Mouse (Mus musculus) forebrain, embryonic 10.5 days (tissue): ENCODE measurements around the gene Hoxc10. TPM values are rescaled to one million over a fixed set of nuclear protein-coding genes. Genes with fewer than 3 reads are reported as not detected.

ENCODE experiments used
- DNase-seq: peaks from one replicate; pipeline ENCODE4 v3.0.0-alpha.2; 2017; ENCODE audit warnings: low spot score; ENCODE audit errors: extremely low spot score
- H3K27ac ChIP-seq: fragments of 300-500 bp; sonication (generic); 2 replicates; pipeline ENCODE4 v1.5.1; 2016; ENCODE audit warnings: mild to moderate bottlenecking
- H3K27me3 ChIP-seq: fragments of 300-500 bp; sonication (generic); 2 replicates; pipeline ENCODE4 v1.6.1; 2016; ENCODE audit warnings: mild to moderate bottlenecking; ENCODE audit not compliant: poor library complexity, severe bottlenecking
- H3K36me3 ChIP-seq: fragments of 300-500 bp; sonication (generic); replicated peaks from 2 replicates; pipeline ENCODE4 v1.6.1; 2016; ENCODE audit warnings: mild to moderate bottlenecking, moderate library complexity
- H3K4me1 ChIP-seq: fragments of 300-500 bp; sonication (generic); 2 replicates; pipeline ENCODE4 v1.6.1; 2016
- H3K4me3 ChIP-seq: fragments of 300-500 bp; sonication (generic); 2 replicates; pipeline ENCODE4 v1.5.1; 2016; ENCODE audit warnings: mild to moderate bottlenecking, moderate library complexity
- H3K9me3 ChIP-seq: fragments of 300-500 bp; sonication (generic); 2 replicates; pipeline ENCODE4 v1.6.1; 2016; ENCODE audit warnings: mild to moderate bottlenecking, moderate library complexity
- WGBS: fragments of 180-500 bp; shearing (Covaris S2); methylation state at CpG from one replicate; pipeline ENCODE4 v1.1.7; 2016; 5-methylcytosine and 5-hydroxymethylcytosine counted together
- polyA plus RNA-seq: library from polyadenylated mRNA; unstranded; fragments of >200 nt; fragmentation: Nextera tagmentation; extraction: Ambion mirVana; gene quantifications from 2 replicates; pipeline ENCODE4 v1.2.1, GENCODE M21; 2016

The Hoxc10 gene
- polyA plus RNA-seq, 1 experiment from 2014 or later, result not detected

DNA sequence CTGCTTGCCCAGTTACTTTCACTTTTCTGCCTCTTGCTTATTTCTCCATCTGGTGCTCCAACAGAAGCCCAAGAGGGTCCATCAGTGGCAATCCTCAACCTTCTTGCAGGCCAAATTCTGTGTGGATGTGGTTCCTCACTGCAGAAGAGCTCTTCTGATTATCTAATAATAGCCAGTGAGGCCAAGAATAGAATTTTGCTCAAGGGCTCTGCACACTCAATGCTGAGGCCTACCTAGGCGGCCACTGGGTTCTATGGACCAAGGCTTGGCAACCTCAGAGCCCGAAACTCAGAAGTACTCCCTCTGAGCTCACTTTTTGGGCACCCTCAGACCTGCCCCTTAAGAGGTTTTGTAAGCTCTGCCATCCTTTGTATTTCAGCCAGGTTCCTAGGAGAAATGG is 34.8 kb downstream of the Hoxc10 start:
- H3K9me3 ChIP-seq, result no peaks in the 10 kb centered on the region
- H3K27ac ChIP-seq, result no peak overlapping the region
- no peaks in the 10 kb centered on the region for H3K36me3 ChIP-seq
- peaks cover 18% of the 10 kb centered on the region for H3K4me1 ChIP-seq
- DNase-seq, result no peak
- H3K27me3 ChIP-seq, result peaks cover 100% of the 10 kb centered on the region
- H3K4me3 ChIP-seq, result no peak overlapping the region
- WGBS, result 5% methylated on average over 2 of the region's 2 CpGs

DNA sequence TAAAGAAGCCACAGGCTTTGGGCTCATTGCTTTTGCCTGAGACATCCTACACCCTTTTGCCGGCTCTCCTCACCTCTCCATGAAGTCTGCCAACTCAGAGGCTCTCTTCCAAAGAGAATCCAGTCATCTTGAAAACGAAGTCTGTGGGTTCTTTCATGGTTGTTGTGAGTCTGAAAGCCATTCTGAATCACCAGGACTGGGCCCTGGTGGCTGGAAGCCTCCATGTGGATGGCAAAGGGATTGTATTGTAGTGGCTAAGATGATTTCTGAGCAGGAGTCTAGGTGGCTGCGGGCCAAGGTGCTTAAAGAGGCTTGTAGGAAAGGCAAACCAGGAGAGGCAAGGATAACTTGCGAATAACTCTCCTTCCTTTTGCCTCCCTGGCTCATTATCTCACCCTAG is 35.6 kb downstream of the Hoxc10 start:
- H3K27me3 ChIP-seq, result peaks cover 100% of the 10 kb centered on the region
- no peak overlapping the region for H3K4me3 ChIP-seq

DNA sequence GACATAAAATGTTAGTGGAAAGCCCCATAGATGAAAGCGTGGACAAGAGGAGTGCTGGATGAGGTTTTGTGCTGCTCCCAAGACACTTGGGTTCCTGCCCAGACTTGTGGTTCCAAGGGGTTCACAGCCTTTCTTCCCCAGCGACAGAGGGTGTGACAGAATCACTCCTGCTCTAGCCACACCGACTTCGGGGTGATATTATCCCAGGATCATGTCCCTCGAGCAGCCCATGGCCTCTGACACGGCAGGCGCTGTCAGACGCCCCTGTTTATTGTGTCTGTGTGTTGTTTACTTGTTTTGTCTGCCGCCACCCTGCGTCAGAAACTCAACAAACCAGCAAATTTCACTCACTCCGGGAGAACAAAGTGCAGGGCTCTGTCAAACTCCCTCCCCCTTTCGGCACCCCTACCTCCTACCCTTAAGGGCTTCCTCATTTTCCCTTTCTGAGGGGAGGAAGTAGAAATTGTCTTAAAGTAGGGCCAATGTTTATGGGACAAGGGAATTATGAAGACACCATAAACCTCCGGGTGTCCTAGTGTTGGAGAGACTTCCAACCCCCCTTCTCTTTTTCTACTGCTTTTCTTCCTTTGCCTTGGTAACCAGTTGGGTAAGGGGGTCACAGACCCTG is 36.3 kb downstream of the Hoxc10 start:
- H3K4me3 ChIP-seq, result no peak overlapping the region
- DNase-seq, result no peak
- peaks cover 100% of the 10 kb centered on the region for H3K27me3 ChIP-seq
- WGBS, result 2% methylated on average over 13 of the region's 13 CpGs
- H3K27ac ChIP-seq, result no peak overlapping the region
- H3K36me3 ChIP-seq, result no peaks in the 10 kb centered on the region
- peaks cover 18% of the 10 kb centered on the region for H3K4me1 ChIP-seq
- H3K9me3 ChIP-seq, result no peaks in the 10 kb centered on the region

More for the DNA sequence above, 35.6 kb downstream of the Hoxc10 start:
- DNase-seq, result no peak
- 3% methylated on average over 4 of the region's 4 CpGs for WGBS
- Histone ChIP-seq H3K36me3 (no peaks in the 10 kb centered on the region), H3K4me1 (peaks cover 18% of the 10 kb centered on the region), H3K27ac (no peak overlapping the region), H3K9me3 (no peaks in the 10 kb centered on the region)

DNA sequence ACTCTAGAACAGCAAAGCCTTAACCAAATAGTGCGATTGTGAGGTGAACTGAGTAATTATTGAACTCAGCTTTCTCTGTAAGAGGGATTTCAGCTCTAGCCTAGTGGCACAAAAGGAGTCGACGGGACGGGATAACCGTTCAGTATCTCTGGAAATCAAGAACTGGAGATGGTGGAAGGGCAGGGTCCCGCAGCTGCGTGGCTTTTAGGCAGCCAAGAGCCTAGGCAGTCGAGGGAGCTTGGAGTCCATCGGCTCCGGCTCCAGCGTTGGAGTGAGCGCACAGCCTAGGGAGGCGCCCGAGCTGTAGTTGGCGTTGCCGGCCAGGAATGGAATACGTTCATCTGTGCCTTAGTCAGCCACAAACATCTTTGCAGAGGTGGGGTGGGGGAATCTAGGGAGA is 38.7 kb downstream of the Hoxc10 start:
- Histone ChIP-seq H3K4me3 (no peak overlapping the region), H3K27me3 (peaks cover 100% of the 10 kb centered on the region), H3K36me3 (no peaks in the 10 kb centered on the region), H3K9me3 (no peaks in the 10 kb centered on the region), H3K4me1 (peaks cover 4% of the 10 kb centered on the region), H3K27ac (no peak overlapping the region)
- under 1% methylated on average over 17 of the region's 17 CpGs for WGBS
- DNase-seq, result no peak

DNA sequence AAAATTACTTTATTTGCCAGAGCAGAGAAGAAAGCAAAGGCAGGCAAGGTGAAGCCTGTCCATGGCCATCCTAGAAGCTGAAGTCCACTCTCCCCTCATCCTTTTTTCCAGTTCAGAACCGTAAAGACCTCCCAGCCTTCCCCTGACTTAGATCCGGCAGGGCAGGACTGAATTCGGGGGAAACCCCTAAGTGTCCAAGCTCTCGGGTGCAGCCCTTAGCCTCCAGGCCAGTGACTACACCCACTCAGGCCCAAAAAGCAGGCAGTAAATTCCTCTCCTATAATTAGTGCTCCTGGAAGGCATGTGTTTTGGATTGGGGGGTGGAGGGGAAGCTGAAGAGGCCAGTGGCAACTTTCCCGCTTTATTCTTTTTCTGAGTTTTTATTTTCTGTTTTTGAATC is 39.2 kb downstream of the Hoxc10 start:
- WGBS, result 2% methylated on average over 5 of the region's 5 CpGs
- H3K27me3 ChIP-seq, result peaks cover 100% of the 10 kb centered on the region
- H3K36me3 ChIP-seq, result no peaks in the 10 kb centered on the region
- no peak overlapping the region for H3K4me3 ChIP-seq
- no peak for DNase-seq
- no peak overlapping the region for H3K27ac ChIP-seq
- no peaks in the 10 kb centered on the region for H3K9me3 ChIP-seq
- no peaks in the 10 kb centered on the region for H3K4me1 ChIP-seq

DNA sequence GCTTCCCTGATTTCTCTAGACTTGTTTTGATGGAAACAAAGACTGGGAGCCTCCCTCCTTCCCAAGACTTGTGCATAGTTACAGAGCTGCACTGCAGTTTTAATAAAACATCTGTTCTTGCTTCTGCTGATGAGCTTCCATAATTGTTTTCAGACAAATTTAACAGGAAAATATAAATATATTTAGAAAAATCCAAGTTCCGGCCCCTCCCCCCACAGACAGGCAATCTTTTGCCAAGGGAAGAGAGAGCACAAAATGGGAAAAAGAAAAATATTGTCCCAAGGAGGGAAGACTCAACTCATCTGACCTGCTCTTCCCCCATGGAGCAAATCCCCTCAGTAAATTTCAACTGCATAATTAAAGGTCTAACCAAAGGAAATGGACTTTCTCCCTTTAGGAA is 39.7 kb downstream of the Hoxc10 start:
- WGBS, result 5% methylated on average over 1 of the region's 1 CpGs
- H3K9me3 ChIP-seq, result no peaks in the 10 kb centered on the region
- H3K27me3 ChIP-seq, result peaks cover 100% of the 10 kb centered on the region
- H3K4me3 ChIP-seq, result no peak overlapping the region
- no peak overlapping the region for H3K27ac ChIP-seq
- H3K36me3 ChIP-seq, result no peaks in the 10 kb centered on the region
- H3K4me1 ChIP-seq, result no peaks in the 10 kb centered on the region
- no peak for DNase-seq

DNA sequence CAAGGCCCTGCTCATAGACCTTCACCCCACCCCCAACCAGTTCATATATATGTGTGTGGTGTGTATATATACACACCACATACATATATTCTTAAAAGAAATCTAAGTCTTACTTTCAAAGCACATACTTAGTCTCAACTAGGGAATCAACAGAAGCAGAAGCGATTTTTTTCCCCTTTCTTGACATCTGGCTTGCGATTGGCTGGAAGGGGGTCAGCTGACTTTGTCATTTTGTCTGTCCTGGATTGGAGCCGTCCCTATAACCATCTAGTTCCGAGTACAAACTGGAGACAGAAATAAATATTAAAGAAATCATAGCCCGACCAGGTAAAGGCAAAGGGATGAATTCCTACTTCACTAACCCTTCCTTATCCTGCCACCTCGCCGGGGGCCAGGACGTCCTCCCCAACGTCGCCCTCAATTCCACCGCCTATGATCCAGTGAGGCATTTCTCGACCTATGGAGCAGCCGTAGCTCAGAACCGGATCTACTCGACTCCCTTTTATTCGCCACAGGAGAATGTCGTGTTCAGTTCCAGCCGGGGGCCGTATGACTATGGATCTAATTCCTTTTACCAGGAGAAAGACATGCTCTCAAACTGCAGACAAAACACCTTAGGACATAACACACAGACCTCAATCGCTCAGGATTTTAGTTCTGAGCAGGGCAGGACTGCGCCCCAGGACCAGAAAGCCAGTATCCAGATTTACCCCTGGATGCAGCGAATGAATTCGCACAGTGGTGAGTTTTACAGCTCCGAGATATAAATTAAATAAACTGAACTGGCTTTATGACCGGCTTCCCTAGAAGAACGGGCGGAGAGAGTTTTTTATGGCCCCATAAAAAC is 42.9 kb downstream of the Hoxc10 start:
- DNase-seq, result no peak
- H3K9me3 ChIP-seq, result no peaks in the 10 kb centered on the region
- H3K4me3 ChIP-seq, result no peak overlapping the region
- no peaks in the 10 kb centered on the region for H3K36me3 ChIP-seq
- WGBS, result 1% methylated on average over 27 of the region's 27 CpGs
- H3K27me3 ChIP-seq, result peaks cover 100% of the 10 kb centered on the region
- peaks cover 5% of the 10 kb centered on the region for H3K4me1 ChIP-seq
- H3K27ac ChIP-seq, result no peak overlapping the region

DNA sequence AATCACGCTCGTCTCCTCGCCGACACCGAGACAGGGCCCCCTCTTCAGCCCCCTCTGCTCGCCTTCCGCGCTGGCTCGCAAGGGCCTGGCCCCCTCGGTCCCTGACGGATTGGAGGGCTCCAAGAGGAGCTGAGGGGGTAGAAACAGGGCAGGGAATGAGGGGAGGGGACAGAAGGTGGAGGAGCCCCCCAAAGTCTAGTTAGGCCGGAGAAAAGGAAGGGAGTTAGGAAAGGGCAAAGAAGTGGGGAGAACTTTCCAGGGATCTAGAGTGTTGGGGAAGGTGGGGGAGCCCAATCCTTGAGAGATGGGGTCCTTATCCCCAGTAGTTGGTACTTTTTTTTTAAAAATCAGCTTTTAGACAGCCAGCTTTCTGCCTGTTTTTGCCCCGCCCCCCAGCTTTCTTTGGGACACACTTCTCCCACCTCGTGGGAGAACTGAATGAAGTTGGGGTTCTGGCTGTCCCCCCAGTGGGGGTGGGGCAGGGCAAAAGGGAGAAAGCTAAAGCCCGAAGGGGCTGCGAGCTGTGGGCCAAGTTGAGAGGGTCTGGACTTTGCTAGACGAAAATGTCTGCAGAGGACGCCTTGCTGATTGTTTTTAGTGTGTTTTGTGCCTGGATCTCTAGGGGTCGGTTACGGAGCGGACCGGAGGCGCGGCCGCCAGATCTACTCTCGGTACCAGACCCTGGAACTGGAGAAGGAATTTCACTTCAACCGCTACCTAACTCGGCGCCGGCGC is 43.7 kb downstream of the Hoxc10 start:
- no peak for DNase-seq

DNA sequence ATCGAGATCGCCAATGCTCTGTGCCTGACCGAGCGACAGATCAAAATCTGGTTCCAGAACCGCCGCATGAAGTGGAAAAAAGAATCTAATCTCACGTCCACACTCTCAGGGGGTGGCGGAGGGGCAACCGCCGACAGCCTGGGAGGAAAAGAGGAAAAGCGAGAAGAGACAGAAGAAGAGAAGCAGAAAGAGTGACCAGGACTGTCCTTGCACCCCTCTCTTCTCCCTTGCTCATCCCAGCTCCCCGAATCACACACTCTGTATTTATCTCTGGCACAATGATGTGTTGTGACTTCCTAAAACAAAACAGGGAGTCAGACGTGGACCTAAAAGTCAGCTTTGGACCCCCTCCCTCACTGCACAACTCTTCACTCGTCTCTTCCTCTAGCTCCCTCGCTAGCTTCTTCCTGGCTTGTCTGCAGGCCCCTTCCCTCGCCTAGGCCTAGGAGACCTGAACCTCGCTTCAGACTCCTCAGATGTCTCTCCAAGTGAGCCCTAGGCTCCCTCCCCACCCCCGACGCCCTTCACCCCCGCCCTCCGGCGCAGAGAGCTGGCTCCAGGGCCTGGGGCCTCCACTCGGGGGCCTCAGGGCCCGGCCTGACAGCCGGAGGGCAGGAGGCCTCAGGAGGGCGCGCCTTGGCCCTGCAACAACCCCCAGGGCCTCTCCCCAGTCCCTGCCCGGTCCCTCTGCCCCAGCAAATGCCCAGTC is 44.4 kb downstream of the Hoxc10 start:
- H3K36me3 ChIP-seq, result no peaks in the 10 kb centered on the region

More for the DNA sequence above, 43.7 kb downstream of the Hoxc10 start:
- under 1% methylated on average over 31 of the region's 31 CpGs for WGBS
- Histone ChIP-seq H3K36me3 (no peaks in the 10 kb centered on the region), H3K4me1 (peaks cover 9% of the 10 kb centered on the region), H3K9me3 (no peaks in the 10 kb centered on the region), H3K4me3 (no peak overlapping the region), H3K27me3 (peaks cover 100% of the 10 kb centered on the region), H3K27ac (no peak overlapping the region)

DNA sequence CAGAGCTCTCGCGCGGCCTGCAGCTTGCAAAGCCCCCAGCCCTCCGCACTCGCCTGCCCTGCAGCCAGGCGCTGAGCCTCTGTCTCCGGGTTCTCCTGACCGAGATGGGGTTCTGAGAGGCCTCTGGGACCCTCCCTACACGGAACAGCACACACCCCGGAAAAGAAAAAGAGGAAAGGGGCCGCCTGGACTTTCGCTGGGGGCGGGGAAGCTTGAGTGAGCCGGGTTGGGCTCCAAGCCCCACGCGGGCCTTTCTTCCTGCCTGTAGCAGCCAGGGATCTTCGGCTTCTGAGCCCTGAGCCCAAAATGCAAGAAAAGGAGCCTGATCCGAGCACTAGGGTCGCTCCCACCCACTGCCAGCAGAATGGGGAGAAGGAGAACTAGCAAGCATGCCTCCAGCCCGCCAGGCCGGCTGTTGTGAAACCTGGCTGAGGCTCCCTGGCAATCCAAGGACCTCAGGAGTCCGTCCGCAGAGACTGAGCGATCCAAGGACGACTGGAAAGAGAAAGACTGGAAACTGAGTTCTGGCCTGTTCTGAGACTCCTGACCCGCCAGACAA is 45.4 kb downstream of the Hoxc10 start:
- 2% methylated on average over 26 of the region's 26 CpGs for WGBS
- H3K4me3 ChIP-seq, result no peak overlapping the region
- no peak for DNase-seq
- H3K27me3 ChIP-seq, result peaks cover 100% of the 10 kb centered on the region
- H3K4me1 ChIP-seq, result peaks cover 9% of the 10 kb centered on the region
- no peak overlapping the region for H3K27ac ChIP-seq
- H3K36me3 ChIP-seq, result no peaks in the 10 kb centered on the region
- H3K9me3 ChIP-seq, result no peaks in the 10 kb centered on the region

More for the DNA sequence above, 44.4 kb downstream of the Hoxc10 start:
- WGBS, result under 1% methylated on average over 28 of the region's 28 CpGs
- Histone ChIP-seq H3K4me1 (peaks cover 9% of the 10 kb centered on the region), H3K9me3 (no peaks in the 10 kb centered on the region), H3K27me3 (peaks cover 100% of the 10 kb centered on the region), H3K27ac (no peak overlapping the region), H3K4me3 (no peak overlapping the region)
- no peak for DNase-seq

DNA sequence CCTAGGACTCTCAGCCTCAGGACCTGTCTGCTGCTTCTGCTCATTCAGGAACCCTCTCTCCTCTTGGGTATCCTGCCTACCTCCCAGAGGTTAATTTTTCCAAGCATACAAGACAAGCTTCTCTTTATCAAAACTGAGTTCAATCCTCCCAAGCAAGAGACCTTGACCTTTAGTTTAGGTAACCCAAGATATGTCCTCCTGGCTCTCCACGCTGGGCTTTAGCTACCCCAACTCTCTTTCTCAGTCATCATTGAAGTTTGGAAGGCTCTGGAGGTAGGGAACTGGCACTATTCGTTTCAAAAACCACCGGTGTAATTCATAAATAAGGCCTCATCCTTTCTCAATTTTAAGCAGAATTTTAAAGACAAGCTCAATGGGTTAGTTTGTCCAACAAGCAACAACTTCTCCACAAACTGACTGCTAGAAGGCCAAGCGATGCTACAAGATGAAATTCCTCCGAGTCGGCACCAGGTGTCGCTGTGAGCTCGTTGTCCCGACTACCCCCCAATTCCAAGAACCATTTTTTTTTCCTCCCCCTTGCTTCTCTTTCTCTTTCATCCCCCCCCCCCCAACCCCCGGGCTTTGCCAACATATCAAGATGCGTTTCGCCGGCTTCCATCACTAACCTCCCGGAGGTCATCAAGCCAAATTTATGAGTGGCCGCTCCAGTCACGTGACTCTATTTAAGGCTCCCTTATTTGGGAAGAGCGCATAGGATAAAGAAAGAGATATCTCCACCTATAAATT is 46.8 kb downstream of the Hoxc10 start:
- H3K36me3 ChIP-seq, result no peaks in the 10 kb centered on the region
- no peak overlapping the region; the same call in 1 of the 2 replicates for H3K4me3 ChIP-seq
- no peak overlapping the region for H3K27ac ChIP-seq
- no peak for DNase-seq
- peaks cover 9% of the 10 kb centered on the region for H3K4me1 ChIP-seq
- 4% methylated on average over 17 of the region's 17 CpGs for WGBS
- no peaks in the 10 kb centered on the region for H3K9me3 ChIP-seq
- peaks cover 100% of the 10 kb centered on the region for H3K27me3 ChIP-seq
